Mouse (Mus musculus) frontal cortex, adult 2 months (tissue): ENCODE data around the gene Nubp2. TPM values are rescaled to one million over a fixed set of nuclear protein-coding genes. Genes with fewer than 3 reads are reported as not detected.

Source experiments
- DNase-seq, 2 experiments: peaks; one replicate each; pipeline ENCODE4 v3.0.0; 2022; ENCODE audit warnings: low spot score in 1 of 2; ENCODE audit errors: extremely low spot score in 1 of 2
- polyA plus RNA-seq: library from polyadenylated mRNA; depleted of rRNA; stranded (reverse); fragments of >200 nt; gene quantifications from 2 replicates; pipeline ENCODE4 v1.2.3, GENCODE M21; 2012; rRNA removed

Gene Nubp2
- 29.0 and 31.4 TPM in 2 replicates for polyA plus RNA-seq

GRCm38 (mm10) chr17:24886134-24886931 is at the start of gene Nubp2, which contains the start of gene Spsb3:
Nubp2 (minus strand) TSS chr17:24886349.
Spsb3 (plus strand) TSS chr17:24886643.
- peak; percentile 100 for DNase-seq

GRCm38 (mm10) chr17:24935666-24936065 is 49.5 kb upstream of the Nubp2 start:
- DNase-seq: no peak

GRCm38 (mm10) chr17:24934926-24935325 is 48.8 kb upstream of the Nubp2 start:
- DNase-seq: peak in 1 of 2 experiments; percentile 17

DNA sequence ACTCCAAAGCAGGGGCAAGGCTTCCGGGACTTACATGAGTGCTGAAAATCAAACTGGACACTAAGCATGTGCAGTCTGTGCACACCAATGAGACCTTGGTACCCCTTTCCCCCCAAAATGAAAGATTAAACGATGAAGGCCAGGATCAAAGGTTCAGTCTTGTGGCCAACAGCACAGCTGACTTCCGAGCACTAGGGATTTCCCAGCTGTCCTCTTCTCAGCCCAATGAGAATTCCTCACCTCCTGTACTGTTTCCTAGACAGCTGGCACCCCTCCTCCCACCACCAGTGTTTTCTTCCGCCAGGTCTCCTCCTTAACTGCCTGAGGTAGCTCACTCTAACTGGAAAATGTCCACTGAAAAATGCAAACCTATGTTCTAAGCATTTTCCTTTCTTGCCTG is 47.0 kb upstream of the Nubp2 start:
- DNase-seq: no peak

GRCm38 (mm10) chr17:24932431-24932830 is 46.3 kb upstream of the Nubp2 start:
- DNase-seq: no peak

DNA sequence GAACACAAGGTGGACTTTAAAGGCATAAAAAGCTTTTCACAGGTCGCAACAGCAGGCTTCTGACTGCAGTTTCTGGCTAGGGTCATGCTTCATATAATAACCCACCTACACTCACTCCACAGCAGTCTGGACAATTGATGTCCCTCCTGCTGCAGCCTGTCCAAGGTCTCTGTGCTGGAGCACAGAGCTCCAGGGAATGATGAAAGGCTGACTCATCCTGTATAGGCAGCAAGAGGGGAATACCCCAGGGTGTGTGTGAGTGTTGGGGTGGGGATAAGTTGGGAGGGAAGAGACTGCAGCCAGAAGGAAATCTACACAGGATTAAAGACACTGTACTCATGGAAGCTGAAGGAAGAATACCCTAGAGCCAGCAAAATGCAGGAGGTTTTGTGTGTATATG is 43.4 kb upstream of the Nubp2 start:
- DNase-seq: no peak

DNA sequence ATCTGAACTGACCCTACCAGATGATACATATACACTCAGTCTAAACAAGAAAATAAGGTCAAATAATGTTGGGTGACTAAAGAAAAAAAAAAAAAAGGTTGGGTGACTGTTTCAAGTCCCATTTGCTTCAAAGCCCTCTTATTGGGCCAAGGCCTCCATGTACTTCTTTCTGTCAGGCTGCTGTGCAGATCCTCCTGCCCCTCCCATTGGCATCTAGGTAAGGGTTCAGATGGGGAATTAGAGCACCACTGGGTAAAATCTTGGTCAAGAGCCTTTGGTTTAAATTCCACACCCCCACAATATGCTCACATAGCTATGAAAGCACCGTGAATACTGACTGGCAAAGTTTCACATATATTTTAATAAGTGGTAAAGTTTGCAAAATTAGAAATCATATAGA is 37.1 kb upstream of the Nubp2 start:
- no peak for DNase-seq

GRCm38 (mm10) chr17:24913984-24914383 is 27.8 kb upstream of the Nubp2 start:
- DNase-seq: no peak

GRCm38 (mm10) chr17:24907591-24907990 is 21.4 kb upstream of the Nubp2 start:
- DNase-seq: no peak

- no peak for DNase-seq
These were observed 17.6 kb upstream of the Nubp2 start for GRCm38 (mm10) chr17:24903767-24904166.

GRCm38 (mm10) chr17:24902671-24903474 is 16.7 kb upstream of the Nubp2 start:
- no peak for DNase-seq

DNA sequence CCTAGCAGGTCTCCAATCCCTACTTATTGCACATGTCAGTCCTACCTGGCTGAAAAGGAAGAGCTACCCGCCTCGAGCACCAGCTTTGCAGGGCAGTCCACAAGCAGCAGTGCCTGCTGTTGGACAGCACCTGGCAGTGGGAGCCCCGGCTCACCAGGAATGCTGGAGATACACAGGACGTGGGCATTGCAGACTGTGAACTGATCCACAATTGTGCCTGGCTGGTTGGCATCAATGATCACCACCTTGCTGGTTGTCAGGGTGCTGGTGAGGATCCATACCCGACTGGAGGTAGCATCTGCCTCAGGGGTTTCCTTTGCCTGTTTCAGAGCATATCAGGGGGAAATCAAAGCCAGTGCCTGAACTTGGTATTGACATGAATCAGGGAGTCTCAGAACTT is 16.0 kb upstream of the Nubp2 start:
- no peak for DNase-seq

GRCm38 (mm10) chr17:24900014-24900413 is 13.9 kb upstream of the Nubp2 start:
- DNase-seq: no peak

- no peak for DNase-seq
These were observed 13.0 kb upstream of the Nubp2 start for GRCm38 (mm10) chr17:24899153-24899552.

DNA sequence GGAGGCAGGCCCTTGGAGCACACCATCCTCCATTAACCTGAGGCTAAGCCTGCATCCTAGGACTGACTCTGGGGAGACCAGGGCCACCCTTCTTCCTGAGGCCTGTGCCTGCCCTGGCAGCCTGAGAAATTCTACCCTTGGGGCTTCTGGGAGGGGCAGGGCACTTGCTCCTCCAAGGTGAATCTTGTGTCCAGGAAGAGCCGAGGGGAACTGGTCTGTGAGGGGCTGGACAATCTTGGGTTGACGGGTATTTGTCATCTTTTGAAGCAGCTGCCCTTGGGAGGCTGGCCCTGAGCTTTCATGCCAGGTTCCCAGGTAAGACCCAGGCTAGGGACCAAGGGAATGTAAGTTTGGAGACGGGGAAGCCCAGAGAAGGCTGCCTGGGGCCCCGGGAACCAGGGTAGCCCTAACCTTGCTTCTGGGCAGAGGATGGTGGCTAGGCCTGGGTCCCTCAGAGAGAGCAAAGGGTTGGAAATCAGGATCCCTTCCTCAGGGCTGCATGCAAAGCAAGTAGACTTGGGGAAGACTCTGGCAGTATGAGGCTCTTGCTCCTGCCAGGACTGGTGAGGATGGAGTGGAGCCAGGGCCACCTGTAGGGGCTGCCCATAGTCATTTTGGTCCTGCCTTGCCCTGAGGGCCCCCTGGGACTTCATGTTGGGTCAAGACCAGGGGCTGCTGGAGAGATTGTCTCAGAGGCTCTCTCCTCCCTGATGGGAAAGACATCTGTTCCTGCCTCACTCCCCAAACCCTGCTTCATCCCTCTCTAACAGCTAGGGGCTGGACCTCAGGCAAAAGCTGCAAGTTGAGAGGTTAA is 12.1 kb upstream of the Nubp2 start:
- DNase-seq: no peak

DNA sequence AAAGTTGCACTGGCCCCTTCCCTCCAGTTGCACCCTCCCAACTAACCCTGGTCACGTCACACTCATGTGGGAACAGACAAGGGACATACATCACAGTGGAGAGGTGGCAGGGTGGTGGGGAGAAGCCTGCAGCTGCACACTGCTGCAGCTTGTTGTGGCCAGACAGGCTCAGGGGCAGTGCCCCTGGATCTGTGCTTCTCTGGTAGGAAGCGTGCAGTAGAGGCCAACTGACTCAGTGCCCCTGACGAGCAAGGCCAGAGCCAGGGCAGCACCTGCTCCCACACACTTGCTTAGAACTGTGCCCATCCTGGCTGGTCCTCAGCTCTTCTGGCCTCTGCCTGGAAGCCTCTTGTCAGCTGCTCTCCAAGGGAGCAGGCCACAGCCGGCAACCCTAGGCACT is 11.5 kb upstream of the Nubp2 start:
- DNase-seq: no peak

DNA sequence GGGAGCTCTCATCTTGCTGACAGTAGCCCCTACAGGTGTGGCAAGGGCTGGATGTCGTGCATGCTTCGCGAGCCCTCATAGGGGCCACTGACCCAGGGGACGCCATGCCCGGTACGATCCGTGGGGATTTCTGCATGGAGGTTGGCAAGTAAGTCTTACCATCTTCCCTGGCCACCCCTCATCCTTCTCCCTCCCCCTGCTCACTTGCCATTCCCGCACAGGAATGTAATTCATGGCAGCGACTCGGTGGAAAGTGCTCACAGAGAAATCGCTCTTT is 10.8 kb upstream of the Nubp2 start:
- peak in 1 of 2 experiments; percentile 32 for DNase-seq

- peak in 1 of 2 experiments; percentile 73 for DNase-seq
These were observed 10.3 kb upstream of the Nubp2 start, which contains the start of gene Nme3 for GRCm38 (mm10) chr17:24896241-24896992. Nme3 (plus strand) TSS chr17:24896500.

GRCm38 (mm10) chr17:24895571-24896240 is 9.6 kb upstream of the Nubp2 start:
- no peak for DNase-seq
